Mouse (Mus musculus): ENCODE measurements around the gene Bach2. TPM values are rescaled to one million over a fixed set of nuclear protein-coding genes. Genes with fewer than 3 reads are reported as not detected.
A peak's percentile ranks its signal among the peaks of the same experiment; 100 is the strongest.

Gene Bach2
- polyA plus RNA-seq, 1 experiment from 2014 or later, result 4.8 TPM

- Histone ChIP-seq H3K36me3 (ENCODE audit: control insufficient read depth, insufficient read depth, low read length) (no peaks in the 10 kb centered on the region), H3K27me3 (replicated peaks; ENCODE audit: control insufficient read depth, insufficient read depth, low read length) (no peaks in the 10 kb centered on the region), H3K9ac (ENCODE audit: low read depth, low read length) (no peak overlapping the region), H3K4me3 (ENCODE audit: low read depth, low read length) (no peak overlapping the region), H3K27ac (ENCODE audit: low read depth, low read length) (no peak overlapping the region), H3K4me2 (no peak overlapping the region), H3K9me3 (ENCODE audit: control insufficient read depth, low read length) (no peaks in the 10 kb centered on the region), H3K4me1 (replicated peaks; ENCODE audit: control insufficient read depth, insufficient read depth, low read length) (peaks cover 13% of the 10 kb centered on the region)
- no peak for ATAC-seq (replicated peaks; ENCODE audit: low FRiP score)
- WGBS, result 66% methylated on average over 3 of the region's 3 CpGs
- DNase-seq (ENCODE audit: low spot score), result peak; percentile 9
Measured at GRCm38 (mm10) chr4:32326860-32327259, 88.3 kb downstream of the Bach2 start.

- Histone ChIP-seq H3K36me3 (ENCODE audit: control insufficient read depth, insufficient read depth, low read length) (no peaks in the 10 kb centered on the region), H3K4me3 (ENCODE audit: low read depth, low read length) (no peak overlapping the region), H3K4me2 (no peak overlapping the region), H3K9ac (ENCODE audit: low read depth, low read length) (no peak overlapping the region), H3K27ac (ENCODE audit: low read depth, low read length) (no peak overlapping the region), H3K9me3 (ENCODE audit: control insufficient read depth, low read length) (no peaks in the 10 kb centered on the region), H3K27me3 (replicated peaks; ENCODE audit: control insufficient read depth, insufficient read depth, low read length) (no peaks in the 10 kb centered on the region), H3K4me1 (replicated peaks; ENCODE audit: control insufficient read depth, insufficient read depth, low read length) (peaks cover 13% of the 10 kb centered on the region)
- ATAC-seq (replicated peaks; ENCODE audit: low FRiP score) (no peak), DNase-seq (ENCODE audit: low spot score) (peak; percentile 31)
- 58% methylated on average over 5 of the region's 5 CpGs for whole genome bisulfite sequencing
Measured at GRCm38 (mm10) chr4:32327626-32328025, 89.0 kb downstream of the Bach2 start.

- no peak overlapping the region for H3K9ac ChIP-seq (ENCODE audit: low read depth, low read length)
- no peak overlapping the region for H3K4me3 ChIP-seq (ENCODE audit: low read depth, low read length)
- WGBS, result 67% methylated on average over 2 of the region's 2 CpGs
- H3K27me3 ChIP-seq (replicated peaks; ENCODE audit: control insufficient read depth, insufficient read depth, low read length), result no peaks in the 10 kb centered on the region
- ATAC-seq (replicated peaks; ENCODE audit: low FRiP score) (no peak), DNase-seq (ENCODE audit: low spot score) (peak; percentile 19)
- H3K4me1 ChIP-seq (replicated peaks; ENCODE audit: control insufficient read depth, insufficient read depth, low read length), result peaks cover 13% of the 10 kb centered on the region
- H3K4me2 ChIP-seq, result no peak overlapping the region
- H3K9me3 ChIP-seq (ENCODE audit: control insufficient read depth, low read length), result no peaks in the 10 kb centered on the region
- H3K27ac ChIP-seq (ENCODE audit: low read depth, low read length), result no peak overlapping the region
- no peaks in the 10 kb centered on the region for H3K36me3 ChIP-seq (ENCODE audit: control insufficient read depth, insufficient read depth, low read length)
Measured at GRCm38 (mm10) chr4:32328561-32328960, 90.0 kb downstream of the Bach2 start.

- Histone ChIP-seq H3K9me3 (ENCODE audit: control insufficient read depth, low read length) (no peaks in the 10 kb centered on the region), H3K4me2 (no peak overlapping the region), H3K36me3 (ENCODE audit: control insufficient read depth, insufficient read depth, low read length) (no peaks in the 10 kb centered on the region), H3K27me3 (replicated peaks; ENCODE audit: control insufficient read depth, insufficient read depth, low read length) (no peaks in the 10 kb centered on the region), H3K4me1 (replicated peaks; ENCODE audit: control insufficient read depth, insufficient read depth, low read length) (peaks cover 16% of the 10 kb centered on the region), H3K4me3 (ENCODE audit: low read depth, low read length) (no peak overlapping the region), H3K9ac (ENCODE audit: low read depth, low read length) (no peak overlapping the region), H3K27ac (ENCODE audit: low read depth, low read length) (no peak overlapping the region)
- WGBS, result 57% methylated on average over 8 of the region's 8 CpGs
- no peak for ATAC-seq (replicated peaks; ENCODE audit: low FRiP score)
- no peak for DNase-seq (ENCODE audit: low spot score)
Measured at GRCm38 (mm10) chr4:32330584-32331314, 92.1 kb downstream of the Bach2 start.

- Histone ChIP-seq H3K27me3 (replicated peaks; ENCODE audit: control insufficient read depth, insufficient read depth, low read length) (no peaks in the 10 kb centered on the region), H3K4me2 (no peak overlapping the region), H3K4me3 (ENCODE audit: low read depth, low read length) (no peak overlapping the region), H3K9me3 (ENCODE audit: control insufficient read depth, low read length) (no peaks in the 10 kb centered on the region), H3K27ac (ENCODE audit: low read depth, low read length) (no peak overlapping the region), H3K9ac (ENCODE audit: low read depth, low read length) (no peak overlapping the region), H3K36me3 (ENCODE audit: control insufficient read depth, insufficient read depth, low read length) (no peaks in the 10 kb centered on the region), H3K4me1 (replicated peaks; ENCODE audit: control insufficient read depth, insufficient read depth, low read length) (peaks cover 22% of the 10 kb centered on the region)
- ATAC-seq (replicated peaks; ENCODE audit: low FRiP score) (no peak), DNase-seq (ENCODE audit: low spot score) (no peak)
- 92% methylated on average over 12 of the region's 12 CpGs for WGBS
Measured at GRCm38 (mm10) chr4:32332028-32332427, 93.4 kb downstream of the Bach2 start.

- peaks cover 32% of the 10 kb centered on the region for H3K4me1 ChIP-seq (replicated peaks; ENCODE audit: control insufficient read depth, insufficient read depth, low read length)
- no peaks in the 10 kb centered on the region for H3K9me3 ChIP-seq (ENCODE audit: control insufficient read depth, low read length)
- DNase-seq (ENCODE audit: low spot score), result no peak
- no peak overlapping the region for H3K27ac ChIP-seq (ENCODE audit: low read depth, low read length)
- H3K9ac ChIP-seq (ENCODE audit: low read depth, low read length), result no peak overlapping the region
- ATAC-seq (replicated peaks; ENCODE audit: low FRiP score), result no peak
- 85% methylated on average over 1 of the region's 1 CpGs for WGBS
- no peak overlapping the region for H3K4me3 ChIP-seq (ENCODE audit: low read depth, low read length)
- H3K27me3 ChIP-seq (replicated peaks; ENCODE audit: control insufficient read depth, insufficient read depth, low read length), result no peaks in the 10 kb centered on the region
- H3K4me2 ChIP-seq, result no peak overlapping the region
- H3K36me3 ChIP-seq (ENCODE audit: control insufficient read depth, insufficient read depth, low read length), result no peaks in the 10 kb centered on the region
Measured at GRCm38 (mm10) chr4:32334131-32334530, 95.5 kb downstream of the Bach2 start.

- Histone ChIP-seq H3K9me3 (ENCODE audit: control insufficient read depth, low read length) (no peaks in the 10 kb centered on the region), H3K27ac (ENCODE audit: low read depth, low read length) (no peak overlapping the region), H3K4me2 (no peak overlapping the region), H3K36me3 (ENCODE audit: control insufficient read depth, insufficient read depth, low read length) (no peaks in the 10 kb centered on the region), H3K27me3 (replicated peaks; ENCODE audit: control insufficient read depth, insufficient read depth, low read length) (no peaks in the 10 kb centered on the region), H3K4me1 (replicated peaks; ENCODE audit: control insufficient read depth, insufficient read depth, low read length) (peaks cover 32% of the 10 kb centered on the region), H3K9ac (ENCODE audit: low read depth, low read length) (no peak overlapping the region), H3K4me3 (ENCODE audit: low read depth, low read length) (no peak overlapping the region)
- DNase-seq (ENCODE audit: low spot score), result no peak
- ATAC-seq (replicated peaks; ENCODE audit: low FRiP score), result no peak
- 69% methylated on average over 5 of the region's 5 CpGs for WGBS
Measured at GRCm38 (mm10) chr4:32334765-32335164, 96.2 kb downstream of the Bach2 start.

- WGBS, result 70% methylated on average over 12 of the region's 12 CpGs
- no peak overlapping the region for H3K27ac ChIP-seq (ENCODE audit: low read depth, low read length)
- no peak overlapping the region for H3K4me2 ChIP-seq
- no peaks in the 10 kb centered on the region for H3K27me3 ChIP-seq (replicated peaks; ENCODE audit: control insufficient read depth, insufficient read depth, low read length)
- H3K9ac ChIP-seq (ENCODE audit: low read depth, low read length), result no peak overlapping the region
- ATAC-seq (replicated peaks; ENCODE audit: low FRiP score) (no peak), DNase-seq (ENCODE audit: low spot score) (no peak)
- no peaks in the 10 kb centered on the region for H3K36me3 ChIP-seq (ENCODE audit: control insufficient read depth, insufficient read depth, low read length)
- no peak overlapping the region for H3K4me3 ChIP-seq (ENCODE audit: low read depth, low read length)
- no peaks in the 10 kb centered on the region for H3K9me3 ChIP-seq (ENCODE audit: control insufficient read depth, low read length)
- peaks cover 32% of the 10 kb centered on the region for H3K4me1 ChIP-seq (replicated peaks; ENCODE audit: control insufficient read depth, insufficient read depth, low read length)
Measured at GRCm38 (mm10) chr4:32335659-32336058, 97.1 kb downstream of the Bach2 start.

GRCm38 (mm10) chr4:32336642-32337041 is 98.0 kb downstream of the Bach2 start:
- no peak overlapping the region; the same call in 1 of the 2 replicates for H3K4me2 ChIP-seq
- H3K4me1 ChIP-seq (replicated peaks; ENCODE audit: control insufficient read depth, insufficient read depth, low read length), result peaks cover 26% of the 10 kb centered on the region
- H3K9ac ChIP-seq (ENCODE audit: low read depth, low read length), result no peak overlapping the region

More at GRCm38 (mm10) chr4:32336642-32337041, 98.0 kb downstream of the Bach2 start:
- H3K36me3 ChIP-seq (ENCODE audit: control insufficient read depth, insufficient read depth, low read length), result no peaks in the 10 kb centered on the region
- 45% methylated on average over 4 of the region's 4 CpGs for WGBS
- no peak overlapping the region for H3K4me3 ChIP-seq (ENCODE audit: low read depth, low read length)
- no peak for DNase-seq (ENCODE audit: low spot score)
- no peak overlapping the region for H3K27ac ChIP-seq (ENCODE audit: low read depth, low read length)
- no peaks in the 10 kb centered on the region for H3K27me3 ChIP-seq (replicated peaks; ENCODE audit: control insufficient read depth, insufficient read depth, low read length)
- no peaks in the 10 kb centered on the region for H3K9me3 ChIP-seq (ENCODE audit: control insufficient read depth, low read length)
- ATAC-seq (replicated peaks; ENCODE audit: low FRiP score), result no peak

Measured in liver, embryonic 11.5 days (tissue).